Mouse (Mus musculus) frontal cortex, adult 2 months (tissue): ENCODE data around the gene Spata32. TPM values are rescaled to one million over a fixed set of nuclear protein-coding genes. Genes with fewer than 3 reads are reported as not detected.

Experiments used
- polyA plus RNA-seq: library from polyadenylated mRNA; depleted of rRNA; stranded (reverse); fragments of >200 nt; gene quantifications from 2 replicates; pipeline ENCODE4 v1.2.3, GENCODE M21; 2012; rRNA removed

Spata32 gene
- polyA plus RNA-seq, 1 experiment = 1.5 TPM

Other genes starting within 250 kb of the Spata32 start
- 78.5 and 81.3 TPM in 2 replicates for gene Nmt1, start 190.2 kb downstream of the Spata32 start, polyA plus RNA-seq
- 88.0 and 94.5 TPM in 2 replicates for gene Dcakd, start 190.1 kb downstream of the Spata32 start, polyA plus RNA-seq
- 12.3 and 13.3 TPM in 2 replicates for gene Plcd3, start 116.8 kb downstream of the Spata32 start, polyA plus RNA-seq
- gene Acbd4, start 116.8 kb downstream of the Spata32 start, polyA plus RNA-seq = 38.1 and 44.9 TPM in 2 replicates
- 25.6 and 25.8 TPM in 2 replicates for gene Hexim1, start 102.2 kb downstream of the Spata32 start, polyA plus RNA-seq
- gene Hexim2, start 86.0 kb downstream of the Spata32 start, polyA plus RNA-seq = 11.5 and 14.1 TPM in 2 replicates
- gene Fmnl1, start 47.3 kb downstream of the Spata32 start, polyA plus RNA-seq = 76.2 and 85.2 TPM in 2 replicates
- gene 1700023F06Rik, start 9.9 kb downstream of the Spata32 start, polyA plus RNA-seq = 5.3 and 6.0 TPM in 2 replicates
- 3.8 and 4.3 TPM in 2 replicates for gene Map3k14, start 49.0 kb upstream of the Spata32 start, polyA plus RNA-seq
- 16.6 and 16.8 TPM in 2 replicates for gene Arhgap27, start 145.3 kb upstream of the Spata32 start, polyA plus RNA-seq
- 15.6 and 15.7 TPM in 2 replicates for gene Plekhm1, start 194.3 kb upstream of the Spata32 start, polyA plus RNA-seq